Mouse (Mus musculus) stomach, postnatal 0 days (tissue): ENCODE measurements at regions not wholly inside any gene's neighbourhood (a gene's known extent, or its start where the extent isn't known, plus 50 kb on each side); places are given as distances from the start of the nearest gene placed in this dataset.

Source experiments
- CTCF ChIP-seq: IDR thresholded peaks from 2 replicates; pipeline ENCODE4 v1.5.1; 2016; ENCODE audit warnings: antibody characterized with exemption, low read depth, mild to moderate bottlenecking, moderate library complexity
- EP300 ChIP-seq: optimal IDR thresholded peaks from 2 replicates; pipeline ENCODE3; 2016; ENCODE audit warnings: antibody characterized with exemption

DNA sequence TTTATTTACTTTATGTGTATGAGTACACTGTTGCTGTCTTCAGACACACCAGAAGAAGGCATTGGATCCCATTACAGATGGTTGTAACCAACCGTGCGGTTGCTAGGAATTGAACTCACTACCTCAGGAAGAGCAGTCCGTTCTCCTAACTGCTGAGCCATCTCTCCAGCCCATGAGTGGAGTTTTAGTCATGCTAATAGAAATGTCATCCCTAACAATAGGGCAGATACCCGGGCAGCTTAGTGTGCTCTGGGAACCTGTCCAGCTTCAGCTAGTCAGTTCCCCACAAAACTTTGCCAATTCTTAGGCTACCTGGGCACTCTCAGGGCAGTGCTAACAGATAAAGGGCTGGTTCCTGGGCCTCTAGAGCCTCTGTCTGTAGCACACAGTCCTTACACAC, 503.9 kb upstream of the Tmem132c start:
- no peak for TF ChIP-seq EP300
- no peak for TF ChIP-seq CTCF
